Mouse (Mus musculus) left cerebral cortex, adult 9 months (tissue): ENCODE results near the gene Zfp52.

Source experiments
- DNase-seq, 2 experiments: peaks; one replicate each; pipeline ENCODE4 v3.0.0; 2022; ENCODE audit warnings: low spot score in 2 of 2

Zfp52 gene

DNA sequence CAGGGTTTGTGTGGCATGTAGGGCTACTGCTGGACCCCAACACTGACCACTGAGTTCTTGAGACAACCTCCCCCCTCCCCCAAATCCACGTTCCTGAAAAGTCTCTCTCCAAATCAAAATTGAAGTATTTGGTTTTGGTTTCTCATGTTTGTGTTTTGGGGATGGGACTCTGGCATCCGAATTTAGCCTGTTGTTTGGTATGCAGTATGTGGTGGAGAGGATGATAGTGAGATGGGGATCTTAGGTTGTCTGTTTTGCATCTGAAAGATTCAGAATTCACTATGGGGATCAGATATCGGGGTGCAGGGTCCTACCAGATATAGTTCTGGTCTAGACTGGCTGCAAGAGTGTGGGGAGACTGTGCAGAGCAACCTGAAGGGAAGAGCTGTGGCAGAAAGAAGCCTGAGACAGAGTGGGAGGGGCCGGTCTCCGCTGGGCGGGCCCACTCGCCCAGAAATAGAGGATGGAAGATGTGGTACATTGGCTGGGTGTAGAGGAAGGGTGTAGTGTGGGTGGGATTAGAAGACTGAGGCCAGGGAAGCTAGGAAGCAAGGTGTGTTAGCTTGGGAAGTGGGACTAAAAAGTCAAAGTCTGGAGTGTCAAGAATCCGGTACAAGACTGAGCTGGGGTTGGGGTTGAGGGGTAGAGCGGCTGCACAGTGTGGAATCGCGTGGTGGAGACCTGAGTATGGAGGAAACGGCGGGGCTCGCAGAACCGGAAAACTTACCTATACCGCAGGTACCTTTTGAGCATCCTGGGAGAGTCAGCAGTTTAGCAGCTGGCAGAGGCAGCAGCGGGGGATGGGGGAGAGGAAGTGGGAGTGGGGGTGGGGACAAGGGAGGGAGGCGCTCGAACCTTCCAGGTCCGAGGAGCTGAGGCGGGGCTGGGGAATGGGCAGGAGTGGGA lies at the start of gene Zfp52:
Gene Zfp52, plus strand, starts transcription at position 444 of the 906 bp plus-strand sequence.
- peak in 1 of 2 experiments; percentile 71 for DNase-seq

GRCm38 (mm10) chr17:21488760-21489499 lies 46.4 kb upstream of the Zfp52 start, which contains the start of gene Zfp53:
Gene Zfp53, plus strand, starts transcription at chr17:21488998.
- DNase-seq, result peak; percentile 67 to 84

DNA sequence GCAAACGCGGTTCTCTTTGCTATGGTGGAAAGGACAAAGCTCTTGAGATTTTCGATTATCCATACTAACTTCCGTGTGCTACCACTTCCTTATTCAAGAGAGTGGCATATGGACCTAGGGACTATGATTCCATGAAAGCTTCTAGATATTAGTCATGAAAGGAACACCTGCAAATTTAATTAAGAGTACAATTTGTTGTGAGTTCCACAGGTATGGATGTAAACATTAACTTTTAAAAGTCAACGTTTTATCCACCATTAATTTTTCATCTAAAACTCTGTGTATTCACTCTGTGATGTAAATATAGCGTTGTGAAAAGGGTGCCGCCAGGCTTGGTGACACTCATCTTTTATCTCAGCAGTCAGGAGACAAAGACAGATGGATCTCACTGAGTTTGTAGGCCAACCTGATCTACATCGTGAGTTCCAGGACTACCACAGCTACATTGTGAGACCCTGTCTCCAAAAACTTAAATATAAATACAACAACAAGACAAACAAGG lies 45.8 kb upstream of the Zfp52 start:
- DNase-seq, result no peak

- no peak for DNase-seq
Measured at GRCm38 (mm10) chr17:21501365-21501764, 34.0 kb upstream of the Zfp52 start.

DNA sequence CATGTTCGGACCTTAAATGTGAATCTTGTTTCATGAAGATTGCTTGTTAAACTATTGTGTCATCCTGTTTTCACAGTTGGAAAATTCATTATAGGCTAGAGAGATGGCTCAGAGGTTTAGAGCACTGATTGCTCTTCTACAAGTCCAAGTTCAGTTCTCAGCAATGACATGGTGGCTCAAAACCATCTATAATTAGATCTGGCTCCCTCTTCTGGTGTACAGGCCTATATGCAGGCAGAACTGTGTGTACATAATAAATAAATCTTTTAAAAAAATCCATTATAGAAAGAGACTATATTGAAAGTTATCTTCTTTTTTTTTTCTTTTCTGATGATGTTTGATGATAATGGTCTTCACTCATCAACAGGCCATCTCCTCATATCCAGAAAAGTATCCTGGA lies 30.8 kb upstream of the Zfp52 start:
- no peak for DNase-seq

DNA sequence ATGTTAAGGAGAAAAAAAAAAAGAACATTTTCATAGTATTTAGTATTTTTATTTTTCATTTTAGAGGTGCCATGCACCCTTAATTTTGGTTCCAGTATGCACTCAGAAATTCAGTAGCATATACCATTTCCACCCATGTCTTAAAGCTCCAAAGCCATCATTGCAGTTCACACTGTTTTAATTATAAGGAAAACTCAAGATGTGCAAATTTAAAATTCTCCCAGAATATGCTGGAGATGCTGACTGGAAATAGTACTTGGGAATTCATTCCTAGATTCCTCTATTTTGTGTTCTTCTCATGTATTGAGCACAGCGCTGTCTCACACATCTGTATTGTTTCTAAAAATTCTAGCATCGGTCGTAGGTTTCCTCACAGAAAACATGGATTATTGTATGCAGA lies 29.1 kb upstream of the Zfp52 start:
- no peak for DNase-seq

DNA sequence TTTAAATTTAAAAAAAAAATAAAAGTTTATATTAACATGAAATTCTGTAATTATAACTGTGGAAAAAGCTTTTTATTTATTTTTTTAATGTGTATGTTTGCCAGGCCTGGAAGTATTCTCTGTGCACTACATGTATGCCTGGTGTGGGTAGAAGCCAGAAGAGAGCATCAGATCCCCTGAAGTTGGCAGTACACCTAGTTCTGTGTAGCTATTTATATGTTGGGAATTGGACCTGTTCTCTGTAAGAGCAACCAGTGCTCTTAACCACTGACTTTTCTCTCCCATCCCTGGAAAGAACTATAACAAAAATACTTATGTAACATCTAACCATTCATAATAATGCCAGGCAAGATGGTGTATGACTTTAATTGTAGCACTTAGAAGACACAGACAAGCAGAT lies 25.6 kb upstream of the Zfp52 start:
- no peak for DNase-seq

- peak in 1 of 2 experiments; percentile 84 for DNase-seq
Measured at GRCm38 (mm10) chr17:21515403-21516105, 19.8 kb upstream of the Zfp52 start.

- DNase-seq, result peak in 1 of 2 experiments; percentile 53
Measured at GRCm38 (mm10) chr17:21516201-21517129, 18.9 kb upstream of the Zfp52 start.

- no peak for DNase-seq
Measured at GRCm38 (mm10) chr17:21517130-21517671, 18.1 kb upstream of the Zfp52 start.

DNA sequence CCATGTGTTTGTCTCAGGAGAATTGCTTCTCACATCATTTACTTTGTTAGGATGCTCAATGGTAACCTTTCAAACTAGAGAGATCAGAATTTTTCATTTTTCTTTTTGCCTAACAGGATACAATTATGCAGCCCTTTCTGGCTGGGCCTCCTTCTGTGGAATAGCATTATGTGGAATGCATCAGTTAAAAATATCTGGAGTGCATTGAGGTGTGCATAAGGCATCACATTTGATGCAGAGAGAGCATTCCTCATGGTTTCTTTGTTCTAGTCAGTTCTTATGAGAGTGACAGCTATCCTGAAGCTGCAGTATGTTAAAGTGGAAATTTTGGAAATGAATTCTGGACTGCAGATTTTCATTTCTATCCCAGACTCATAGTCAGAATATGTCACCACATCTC lies 9.1 kb upstream of the Zfp52 start:
- DNase-seq, result no peak

DNA sequence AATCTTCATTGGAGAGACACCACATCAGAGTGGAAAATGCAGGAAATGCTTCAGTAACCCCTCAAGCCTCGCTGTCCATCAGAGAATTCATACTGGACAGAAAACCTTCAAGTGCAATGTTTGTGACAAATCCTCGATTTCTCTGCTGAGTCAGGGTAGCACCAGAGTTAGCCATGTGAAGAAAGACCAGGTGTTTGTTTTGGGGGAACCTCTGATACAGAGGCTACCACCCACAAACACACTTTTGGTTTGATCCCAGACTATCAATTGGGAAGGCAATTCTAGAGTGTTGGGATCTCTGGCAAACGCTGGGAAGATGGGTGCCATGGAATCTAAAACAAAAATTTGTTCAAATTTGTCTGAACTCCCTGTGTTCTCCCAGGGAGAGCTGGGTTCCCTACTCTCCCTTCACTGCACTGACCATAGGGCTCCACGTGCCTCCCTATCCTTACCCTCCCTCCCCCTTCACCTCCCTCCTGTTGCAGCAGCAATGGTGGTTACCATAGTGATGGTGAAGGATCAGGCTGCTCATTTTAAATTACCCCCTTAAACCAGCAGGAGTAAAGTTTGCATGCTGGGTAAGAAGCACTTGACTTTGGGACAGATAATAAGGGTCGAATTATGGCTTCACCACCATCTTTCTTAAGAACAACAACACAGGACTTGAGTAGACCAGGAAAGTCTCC lies 4.6 kb upstream of the Zfp52 start:
- DNase-seq, result no peak

GRCm38 (mm10) chr17:21531621-21532020 lies 3.7 kb upstream of the Zfp52 start:
- no peak for DNase-seq

GRCm38 (mm10) chr17:21532101-21532951 lies 3.0 kb upstream of the Zfp52 start:
- DNase-seq, result peak in 1 of 2 experiments; percentile 69

DNA sequence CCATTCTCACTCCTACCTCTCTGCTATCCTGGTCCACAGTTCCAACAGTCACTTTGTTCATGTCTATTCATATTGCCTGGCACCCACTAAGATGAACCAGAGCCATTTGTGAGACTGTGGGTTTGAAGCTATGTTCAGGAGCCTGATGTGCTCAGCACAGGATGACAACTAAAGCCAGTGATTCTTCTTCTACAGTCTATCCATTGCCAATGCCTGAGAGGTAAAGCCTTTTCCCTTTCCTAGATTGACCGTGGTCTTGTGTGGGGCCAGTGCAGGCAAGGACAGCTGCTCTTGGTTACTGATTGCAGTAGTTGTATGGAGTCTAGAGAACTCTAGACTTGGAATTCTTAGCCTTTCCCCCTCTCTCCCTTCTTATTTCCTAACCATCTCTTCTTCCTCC lies 1.4 kb upstream of the Zfp52 start:
- no peak for DNase-seq

DNA sequence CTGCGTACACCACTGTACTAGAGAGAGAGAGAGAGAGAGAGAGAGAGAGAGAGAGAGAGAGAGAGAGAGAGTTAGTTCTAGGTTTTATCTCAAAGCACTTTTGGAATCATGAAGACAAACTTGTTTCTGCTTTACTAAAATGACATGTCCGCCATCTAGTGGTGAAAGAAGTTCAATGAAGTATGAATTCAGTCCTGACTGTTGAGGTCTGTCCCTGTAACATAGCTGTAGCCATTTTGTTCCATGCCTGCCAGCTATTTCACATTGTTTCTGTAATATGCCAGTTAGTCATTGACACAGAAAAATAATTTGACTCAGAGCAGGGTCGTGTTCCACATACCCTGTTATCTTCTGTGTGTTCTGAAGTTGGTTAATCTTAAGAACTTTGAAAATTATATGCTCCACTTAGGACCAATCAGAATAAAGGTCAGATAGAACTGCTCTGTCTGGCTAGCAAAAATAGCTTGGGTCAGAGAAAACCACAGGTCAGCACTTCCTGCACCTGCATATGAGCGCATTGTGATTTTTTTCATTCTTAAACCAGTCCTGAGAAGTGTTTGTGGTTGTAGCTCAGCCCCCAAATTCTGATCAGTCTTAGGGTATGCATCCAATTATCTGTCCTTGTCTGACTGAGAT lies 761 bp upstream of the Zfp52 start:
- DNase-seq, result peak in 1 of 2 experiments; percentile 72

- DNase-seq, result no peak
Measured at GRCm38 (mm10) chr17:21536096-21536495, 757 bp downstream of the Zfp52 start.

GRCm38 (mm10) chr17:21536676-21537075 lies 1.3 kb downstream of the Zfp52 start:
- no peak for DNase-seq
